Mouse (Mus musculus) neural tube, embryonic 14.5 days (tissue): Measurements from ENCODE around the gene 0610030E20Rik. TPM values are rescaled to one million over a fixed set of nuclear protein-coding genes. Genes with fewer than 3 reads are reported as not detected.

Experiments
- ATAC-seq: fragments of 200-750 bp; cut with Nextera tagmentation; 2 replicates; pipeline ENCODE4 v1.8.0; 2017; ENCODE audit warnings: low read depth, mild to moderate bottlenecking, moderate TSS enrichment, moderate library complexity
- H3K27ac ChIP-seq: fragments of 300-500 bp; sonication (generic); 2 replicates; pipeline ENCODE4 v1.5.1; 2014; ENCODE audit warnings: low read depth, mild to moderate bottlenecking, control low read depth, low read length, moderate library complexity, mixed read lengths
- H3K27me3 ChIP-seq: fragments of 300-500 bp; sonication (generic); 2 replicates; pipeline ENCODE4 v1.6.1; 2014; ENCODE audit warnings: low read length; ENCODE audit not compliant: control insufficient read depth, insufficient read depth
- H3K36me3 ChIP-seq: fragments of 300-500 bp; sonication (generic); 2 replicates; pipeline ENCODE4 v1.6.1; 2014; ENCODE audit warnings: low read length, mixed read lengths; ENCODE audit not compliant: control insufficient read depth, insufficient read depth
- H3K4me1 ChIP-seq: fragments of 300-500 bp; sonication (generic); 2 replicates; pipeline ENCODE4 v1.6.1; 2014; ENCODE audit warnings: low read length; ENCODE audit not compliant: control insufficient read depth, insufficient read depth
- H3K4me2 ChIP-seq: fragments of 300-500 bp; sonication (generic); 2 replicates; pipeline ENCODE4 v1.6.1; 2014; ENCODE audit warnings: mild to moderate bottlenecking, low read depth, low read length, control low read depth
- H3K4me3 ChIP-seq: fragments of 300-500 bp; sonication (generic); 2 replicates; pipeline ENCODE4 v1.5.1; 2014; ENCODE audit warnings: low read depth, low read length, control low read depth, mixed read lengths
- H3K9ac ChIP-seq: fragments of 300-500 bp; sonication (generic); replicated peaks from 2 replicates; pipeline ENCODE4 v1.6.1; 2014; ENCODE audit warnings: low read depth, mild to moderate bottlenecking, control low read depth, low read length, mixed read lengths
- H3K9me3 ChIP-seq: fragments of 300-500 bp; sonication (generic); 2 replicates; pipeline ENCODE4 v1.6.1; 2016; ENCODE audit warnings: low read length; ENCODE audit not compliant: control insufficient read depth
- WGBS: fragments of 180-500 bp; shearing (Covaris S2); extraction: QIAGEN DNeasy Blood & Tissue Kit; methylation state at CpG from one replicate; pipeline ENCODE4 v1.1.7; 2014; 5-methylcytosine and 5-hydroxymethylcytosine counted together
- polyA plus RNA-seq: library from polyadenylated mRNA; unstranded; fragments of >200 nt; fragmentation: Nextera tagmentation; extraction: Ambion mirVana; gene quantifications from 2 replicates; pipeline ENCODE4 v1.2.1, GENCODE M21; 2014

The 0610030E20Rik gene
- polyA plus RNA-seq, 1 experiment from 2014 or later = 15.9 TPM

- WGBS = 83% methylated on average over 6 of the region's 6 CpGs
- Histone ChIP-seq H3K36me3 (no peaks in the 10 kb centered on the region), H3K4me2 (no peak overlapping the region), H3K27me3 (peaks cover 10% of the 10 kb centered on the region), H3K9me3 (no peaks in the 10 kb centered on the region), H3K4me3 (no peak overlapping the region), H3K4me1 (peaks cover 3% of the 10 kb centered on the region; the same call in 1 of the 2 replicates), H3K27ac (no peak overlapping the region), H3K9ac (no peak overlapping the region)
- no peak for ATAC-seq
Measured at GRCm38 (mm10) chr6:72383142-72383820, 36.2 kb downstream of the 0610030E20Rik start.

- H3K4me3 ChIP-seq = no peak overlapping the region
- peaks cover 10% of the 10 kb centered on the region for H3K27me3 ChIP-seq
- no peak overlapping the region for H3K9ac ChIP-seq
- no peaks in the 10 kb centered on the region for H3K36me3 ChIP-seq
- 97% methylated on average over 7 of the region's 7 CpGs for WGBS
- no peaks in the 10 kb centered on the region for H3K9me3 ChIP-seq
- H3K27ac ChIP-seq = no peak overlapping the region
- no peak for ATAC-seq
- no peak overlapping the region for H3K4me2 ChIP-seq
- peaks cover 3% of the 10 kb centered on the region; the same call in 1 of the 2 replicates for H3K4me1 ChIP-seq
Measured at GRCm38 (mm10) chr6:72383952-72384351, 36.8 kb downstream of the 0610030E20Rik start.

GRCm38 (mm10) chr6:72385258-72385657, 38.1 kb downstream of the 0610030E20Rik start:
- Histone ChIP-seq H3K9ac (no peak overlapping the region), H3K36me3 (no peaks in the 10 kb centered on the region), H3K9me3 (no peaks in the 10 kb centered on the region), H3K27ac (no peak overlapping the region), H3K4me1 (peaks cover 5% of the 10 kb centered on the region; the same call in 1 of the 2 replicates), H3K4me3 (no peak overlapping the region), H3K27me3 (peaks cover 4% of the 10 kb centered on the region), H3K4me2 (no peak overlapping the region)
- no peak for ATAC-seq
- WGBS = 87% methylated on average over 4 of the region's 4 CpGs

GRCm38 (mm10) chr6:72386561-72386960, 39.4 kb downstream of the 0610030E20Rik start:
- H3K9ac ChIP-seq = no peak overlapping the region
- H3K4me3 ChIP-seq = no peak overlapping the region
- H3K27me3 ChIP-seq = peaks cover 3% of the 10 kb centered on the region
- no peaks in the 10 kb centered on the region for H3K36me3 ChIP-seq
- H3K4me2 ChIP-seq = no peak overlapping the region
- 89% methylated on average over 2 of the region's 2 CpGs for WGBS
- H3K27ac ChIP-seq = no peak overlapping the region
- H3K9me3 ChIP-seq = no peaks in the 10 kb centered on the region
- H3K4me1 ChIP-seq = 0 out of 2 replicates have a peak, but pooled peaks cover 3% of the 10 kb centered on the region
- ATAC-seq = no peak

DNA sequence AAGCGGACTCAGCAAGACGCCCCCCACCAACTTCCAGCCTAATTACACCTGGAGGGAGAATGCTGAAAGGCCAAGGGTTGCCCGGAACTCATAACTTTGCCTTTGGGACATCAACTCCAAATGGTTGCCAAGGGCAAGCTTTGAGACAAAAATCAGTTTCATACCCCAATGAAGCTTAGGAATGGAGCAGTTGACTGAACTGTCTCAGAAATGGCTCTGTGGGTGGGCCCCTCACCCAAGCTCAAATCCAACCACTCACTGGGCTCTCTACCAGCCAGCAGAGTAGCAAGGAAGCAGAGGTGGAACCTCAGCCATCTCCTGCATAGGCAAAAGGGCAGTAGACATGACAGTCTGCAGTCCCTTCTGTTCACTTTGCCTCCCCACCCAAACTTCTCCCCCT, 40.7 kb downstream of the 0610030E20Rik start:
- no peak for ATAC-seq
- WGBS = 73% methylated on average over 3 of the region's 3 CpGs
- H3K4me1 ChIP-seq = 0 out of 2 replicates have a peak, but pooled peaks cover 3% of the 10 kb centered on the region
- H3K9ac ChIP-seq = no peak overlapping the region
- no peaks in the 10 kb centered on the region for H3K9me3 ChIP-seq
- H3K36me3 ChIP-seq = no peaks in the 10 kb centered on the region
- no peak overlapping the region for H3K4me2 ChIP-seq
- H3K27ac ChIP-seq = no peak overlapping the region
- no peak overlapping the region for H3K4me3 ChIP-seq
- H3K27me3 ChIP-seq = peaks cover 3% of the 10 kb centered on the region; the same call in 1 of the 2 replicates

DNA sequence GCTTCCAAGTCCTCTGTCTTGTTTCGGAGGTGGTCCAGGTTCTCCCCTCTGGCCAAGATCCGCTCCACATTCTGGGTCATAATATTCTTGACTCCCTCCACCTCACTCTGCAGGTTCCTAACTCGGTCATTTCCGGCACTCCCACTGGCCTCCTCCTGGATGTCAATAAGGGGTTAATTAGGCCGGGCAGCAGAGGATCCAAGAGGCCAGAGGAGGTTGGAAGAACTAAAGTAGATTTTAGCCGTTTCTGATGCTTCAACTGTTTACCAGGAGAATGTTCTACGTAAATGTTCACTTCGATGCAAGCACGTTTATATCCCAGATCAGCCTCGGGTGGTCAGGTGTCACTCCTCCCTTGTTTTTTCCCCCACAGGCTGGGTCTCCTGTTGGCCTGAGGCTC, 41.1 kb downstream of the 0610030E20Rik start:
- H3K9ac ChIP-seq = no peak overlapping the region
- 77% methylated on average over 10 of the region's 10 CpGs for WGBS
- ATAC-seq = no peak
- H3K9me3 ChIP-seq = no peaks in the 10 kb centered on the region
- H3K27me3 ChIP-seq = peaks cover 3% of the 10 kb centered on the region; the same call in 1 of the 2 replicates
- no peaks in the 10 kb centered on the region for H3K36me3 ChIP-seq
- H3K4me2 ChIP-seq = no peak overlapping the region
- no peak overlapping the region for H3K27ac ChIP-seq
- H3K4me1 ChIP-seq = 0 out of 2 replicates have a peak, but pooled peaks cover 3% of the 10 kb centered on the region
- H3K4me3 ChIP-seq = no peak overlapping the region

GRCm38 (mm10) chr6:72388791-72389329, 41.7 kb downstream of the 0610030E20Rik start:
- Histone ChIP-seq H3K36me3 (no peaks in the 10 kb centered on the region), H3K9me3 (no peaks in the 10 kb centered on the region), H3K27ac (no peak overlapping the region), H3K4me3 (no peak overlapping the region), H3K4me1 (0 out of 2 replicates have a peak, but pooled peaks cover 3% of the 10 kb centered on the region), H3K27me3 (peaks cover 3% of the 10 kb centered on the region; the same call in 1 of the 2 replicates), H3K9ac (no peak overlapping the region), H3K4me2 (no peak overlapping the region)
- 91% methylated on average over 6 of the region's 6 CpGs for whole genome bisulfite sequencing
- no peak for ATAC-seq

GRCm38 (mm10) chr6:72389471-72389940, 42.4 kb downstream of the 0610030E20Rik start:
- 40% methylated on average over 13 of the region's 13 CpGs for WGBS
- Histone ChIP-seq H3K4me2 (peak overlapping the region; percentile 46), H3K4me3 (peak overlapping the region; percentile 22), H3K4me1 (0 out of 2 replicates have a peak, but pooled peaks cover 3% of the 10 kb centered on the region), H3K9me3 (no peaks in the 10 kb centered on the region), H3K36me3 (no peaks in the 10 kb centered on the region), H3K9ac (0 out of 2 replicates have a peak overlapping the region, but pooled peaks have one; percentile 34), H3K27me3 (peaks cover 3% of the 10 kb centered on the region; the same call in 1 of the 2 replicates), H3K27ac (0 out of 2 replicates have a peak overlapping the region, but pooled peaks have one; percentile 4)
- ATAC-seq = no peak
